Mouse (Mus musculus): ENCODE measurements around the gene Hoxa10. TPM values are rescaled to one million over a fixed set of nuclear protein-coding genes. Genes with fewer than 3 reads are reported as not detected.
A peak's percentile ranks its signal among the peaks of the same experiment; 100 is the strongest.

Gene Hoxa10
- polyA plus RNA-seq, 1 experiment, result 15.8 TPM

- no peaks in the 10 kb centered on the region for H3K27me3 ChIP-seq (ENCODE audit: control insufficient read depth, insufficient read depth, insufficient read length)
- no peak for TF ChIP-seq CEBPB (IDR thresholded peaks at IDR 0.05; ENCODE audit: insufficient read depth, poor library complexity, severe bottlenecking)
- TF ChIP-seq MYOD1 (IDR thresholded peaks at IDR 0.05; ENCODE audit: control insufficient read depth in 1 of 3, insufficient read length in 2 of 3, low read depth in 2 of 3), result peak in 2 of 3 experiments; percentile 21 to 64
Measured at GRCm38 (mm10) chr6:52186500-52186899, 54.2 kb downstream of the Hoxa10 start.

GRCm38 (mm10) chr6:52185834-52186233, 54.8 kb downstream of the Hoxa10 start:
- no peaks in the 10 kb centered on the region for H3K27me3 ChIP-seq (ENCODE audit: control insufficient read depth, insufficient read depth, insufficient read length)
- no peak overlapping the region for H3K4me3 ChIP-seq
- H3K79me2 ChIP-seq (ENCODE audit: control insufficient read depth, insufficient read depth), result no peaks in the 10 kb centered on the region
- TF ChIP-seq MYOD1 (IDR thresholded peaks at IDR 0.05; ENCODE audit: control insufficient read depth in 1 of 3, insufficient read length in 2 of 3, low read depth in 2 of 3), result no peak
- no peak for TF ChIP-seq POLR2AphosphoS2 (IDR thresholded peaks at IDR 0.05; ENCODE audit: insufficient read length, low read depth)
- no peak for TF ChIP-seq POLR2A (IDR thresholded peaks at IDR 0.05; ENCODE audit: insufficient read length, low read depth)
- H3ac ChIP-seq (ENCODE audit: control insufficient read depth, insufficient read length), result no peak overlapping the region
- H3K4me2 ChIP-seq (ENCODE audit: low read depth), result no peak overlapping the region
- H3K36me3 ChIP-seq (ENCODE audit: control insufficient read depth, insufficient read depth), result no peaks in the 10 kb centered on the region

More at GRCm38 (mm10) chr6:52186500-52186899, 54.2 kb downstream of the Hoxa10 start:
- Histone ChIP-seq H3K79me2 (ENCODE audit: control insufficient read depth, insufficient read depth) (no peaks in the 10 kb centered on the region), H3K36me3 (ENCODE audit: control insufficient read depth, insufficient read depth) (no peaks in the 10 kb centered on the region), H3ac (ENCODE audit: control insufficient read depth, insufficient read length) (no peak overlapping the region), H3K4me3 (no peak overlapping the region), H3K4me2 (ENCODE audit: low read depth) (no peak overlapping the region)

DNA sequence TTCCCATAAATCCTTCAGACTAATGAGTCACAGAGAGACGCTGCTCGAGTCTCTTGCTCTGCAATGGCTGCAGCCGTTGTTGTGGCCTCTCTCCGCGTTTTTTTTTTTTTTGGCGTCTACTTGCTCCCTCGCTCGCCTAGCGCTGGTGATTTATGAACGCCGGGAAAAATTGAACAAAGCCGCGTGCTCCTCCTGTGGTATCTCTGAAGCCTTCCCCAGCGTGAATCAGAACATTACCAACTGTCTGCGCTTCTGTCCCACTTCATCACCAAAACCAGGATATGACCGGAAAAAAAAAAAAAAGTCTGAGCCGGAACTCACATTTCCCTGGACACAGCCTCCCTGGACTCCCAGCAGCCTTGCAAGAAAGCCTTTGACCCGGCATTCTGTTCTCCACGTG, 55.4 kb downstream of the Hoxa10 start:
- no peak overlapping the region for H3K4me2 ChIP-seq (ENCODE audit: low read depth)

GRCm38 (mm10) chr6:52184668-52185067, 56.0 kb downstream of the Hoxa10 start:
- no peak overlapping the region for H3K4me3 ChIP-seq
- no peak for TF ChIP-seq CEBPB (IDR thresholded peaks at IDR 0.05; ENCODE audit: insufficient read depth, poor library complexity, severe bottlenecking)
- no peak for TF ChIP-seq MAX (IDR thresholded peaks at IDR 0.05; ENCODE audit: low read depth)
- H3K79me2 ChIP-seq (ENCODE audit: control insufficient read depth, insufficient read depth), result no peaks in the 10 kb centered on the region
- H3K4me2 ChIP-seq (ENCODE audit: low read depth), result no peak overlapping the region
- H3K27me3 ChIP-seq (ENCODE audit: control insufficient read depth, insufficient read depth, insufficient read length), result no peaks in the 10 kb centered on the region
- no peak overlapping the region for H3ac ChIP-seq (ENCODE audit: control insufficient read depth, insufficient read length)
- H3K36me3 ChIP-seq (ENCODE audit: control insufficient read depth, insufficient read depth), result no peaks in the 10 kb centered on the region

More for the DNA sequence above, 55.4 kb downstream of the Hoxa10 start:
- Histone ChIP-seq H3K4me3 (no peak overlapping the region), H3K79me2 (ENCODE audit: control insufficient read depth, insufficient read depth) (no peaks in the 10 kb centered on the region), H3K36me3 (ENCODE audit: control insufficient read depth, insufficient read depth) (no peaks in the 10 kb centered on the region), H3K27me3 (ENCODE audit: control insufficient read depth, insufficient read depth, insufficient read length) (no peaks in the 10 kb centered on the region), H3ac (ENCODE audit: control insufficient read depth, insufficient read length) (no peak overlapping the region)
- no peak for TF ChIP-seq POLR2AphosphoS2 (IDR thresholded peaks at IDR 0.05; ENCODE audit: insufficient read length, low read depth)
- TF ChIP-seq POLR2A (IDR thresholded peaks at IDR 0.05; ENCODE audit: insufficient read length, low read depth), result no peak
- TF ChIP-seq E2F4 (IDR thresholded peaks at IDR 0.05; ENCODE audit: insufficient read depth), result no peak

DNA sequence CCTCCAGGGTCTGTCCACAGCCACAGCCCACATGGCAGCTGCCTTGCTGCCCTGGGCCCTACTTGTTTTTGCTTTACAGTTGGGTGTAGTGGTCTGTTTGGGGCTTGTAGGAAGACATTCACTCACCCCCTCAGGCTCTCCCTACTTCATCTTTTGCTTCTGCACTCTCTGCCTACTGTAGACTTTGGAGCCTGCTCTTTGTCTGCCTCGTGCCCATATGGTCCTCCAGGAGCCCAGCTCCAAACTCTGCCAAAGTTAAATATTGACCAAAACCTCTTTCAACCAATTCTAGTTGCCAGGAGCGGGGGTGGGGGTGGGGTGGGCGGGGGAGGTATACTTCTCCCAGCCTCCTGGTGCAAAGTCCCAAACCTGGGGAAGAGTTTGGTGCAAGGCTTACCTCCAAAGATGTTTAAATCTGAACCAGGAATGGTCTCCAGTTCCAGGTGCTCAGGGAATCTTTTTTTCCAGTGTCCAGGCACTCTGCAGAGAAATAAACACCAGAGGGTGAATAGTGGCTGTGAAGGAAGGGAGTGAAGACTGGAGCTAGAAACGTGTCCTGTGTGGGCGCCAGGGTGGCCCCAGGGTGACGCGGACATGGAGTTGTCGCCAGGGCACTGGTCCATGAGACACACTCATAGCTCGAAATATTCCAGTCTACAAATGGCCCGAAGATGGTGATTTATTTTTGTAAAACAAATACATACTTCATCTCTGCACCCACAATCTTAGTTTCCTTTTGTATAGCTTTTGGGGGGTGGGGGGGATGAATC, 57.2 kb downstream of the Hoxa10 start:
- no peaks in the 10 kb centered on the region for H3K36me3 ChIP-seq (ENCODE audit: control insufficient read depth, insufficient read depth)
- H3K4me3 ChIP-seq, result no peak overlapping the region
- no peaks in the 10 kb centered on the region for H3K27me3 ChIP-seq (ENCODE audit: control insufficient read depth, insufficient read depth, insufficient read length)
- no peaks in the 10 kb centered on the region for H3K79me2 ChIP-seq (ENCODE audit: control insufficient read depth, insufficient read depth)
- TF ChIP-seq CEBPB (IDR thresholded peaks at IDR 0.05; ENCODE audit: insufficient read depth, poor library complexity, severe bottlenecking) (no peak), MAX (IDR thresholded peaks at IDR 0.05; ENCODE audit: low read depth) (no peak), TCF3 (IDR thresholded peaks at IDR 0.05; ENCODE audit: insufficient read length, low read depth) (no peak), MYOG (IDR thresholded peaks at IDR 0.05; ENCODE audit: control insufficient read depth in 1 of 3, insufficient read depth in 1 of 3, insufficient read length in 2 of 3, low read depth in 2 of 3) (no peak), POLR2AphosphoS2 (IDR thresholded peaks at IDR 0.05; ENCODE audit: insufficient read length, low read depth) (no peak)
- H3K4me2 ChIP-seq (ENCODE audit: low read depth), result no peak overlapping the region
- no peak overlapping the region for H3ac ChIP-seq (ENCODE audit: control insufficient read depth, insufficient read length)

GRCm38 (mm10) chr6:52182793-52183192, 57.9 kb downstream of the Hoxa10 start:
- TF ChIP-seq MAX (IDR thresholded peaks at IDR 0.05; ENCODE audit: low read depth) (no peak), POLR2AphosphoS2 (IDR thresholded peaks at IDR 0.05; ENCODE audit: insufficient read length, low read depth) (no peak), SRF (IDR thresholded peaks at IDR 0.05; ENCODE audit: control insufficient read depth, insufficient read length, low read depth) (no peak), POLR2A (IDR thresholded peaks at IDR 0.05; ENCODE audit: insufficient read length, low read depth) (no peak), E2F4 (IDR thresholded peaks at IDR 0.05; ENCODE audit: insufficient read depth) (no peak), TCF3 (IDR thresholded peaks at IDR 0.05; ENCODE audit: insufficient read length, low read depth) (no peak), MYOD1 (IDR thresholded peaks at IDR 0.05; ENCODE audit: control insufficient read depth in 1 of 3, insufficient read length in 2 of 3, low read depth in 2 of 3) (no peak), REST (IDR thresholded peaks at IDR 0.05; ENCODE audit: insufficient read depth, insufficient read length) (no peak), USF1 (IDR thresholded peaks at IDR 0.05; ENCODE audit: low read depth) (no peak), MYOG (IDR thresholded peaks at IDR 0.05; ENCODE audit: control insufficient read depth in 1 of 3, insufficient read depth in 1 of 3, insufficient read length in 2 of 3, low read depth in 2 of 3) (no peak), CEBPB (IDR thresholded peaks at IDR 0.05; ENCODE audit: insufficient read depth, poor library complexity, severe bottlenecking) (no peak), TCF12 (IDR thresholded peaks at IDR 0.05; ENCODE audit: insufficient read depth, poor library complexity, severe bottlenecking) (no peak)
- Histone ChIP-seq H3K4me2 (ENCODE audit: low read depth) (no peak overlapping the region), H3K4me3 (no peak overlapping the region), H3K36me3 (ENCODE audit: control insufficient read depth, insufficient read depth) (no peaks in the 10 kb centered on the region), H3ac (ENCODE audit: control insufficient read depth, insufficient read length) (no peak overlapping the region), H3K27me3 (ENCODE audit: control insufficient read depth, insufficient read depth, insufficient read length) (no peaks in the 10 kb centered on the region), H3K79me2 (ENCODE audit: control insufficient read depth, insufficient read depth) (no peaks in the 10 kb centered on the region)
